Mouse (Mus musculus): ENCODE data around the gene Zfp692. TPM values are rescaled to one million over a fixed set of nuclear protein-coding genes. Genes with fewer than 3 reads are reported as not detected.
"Not testable (repeated sequence)": the region's sequence is repeated elsewhere in the genome, so short reads cannot be mapped to it uniquely, and the experiment has no call there.

The Zfp692 gene
- polyA plus RNA-seq, 1 experiment from 2014 or later: 25.0 TPM

- no peaks in the 10 kb centered on the region for H3K27me3 ChIP-seq
- ChIA-PET CTCF (no interaction called here), POLR2A (no interaction called here)
- DNase-seq (ENCODE audit: low read depth, low spot score) (no peak), ATAC-seq (no peak)
- no peak for TF ChIP-seq CTCF (IDR thresholded peaks at IDR 0.05)
- in situ Hi-C loops (cut with MboI; ENCODE audit: low pct_unique_long_range_greater_than_20kb): no loop called here
These were observed 46.8 kb downstream of the Zfp692 start for GRCm38 (mm10) chr11:58353709-58354108.

GRCm38 (mm10) chr11:58354476-58354875 lies 47.6 kb downstream of the Zfp692 start:
- no peak for TF ChIP-seq CTCF (IDR thresholded peaks at IDR 0.05)
- POLR2A ChIA-PET: no interaction called here
- no peaks in the 10 kb centered on the region for H3K27me3 ChIP-seq
- DNase-seq (ENCODE audit: low read depth, low spot score): no peak
- ATAC-seq: no peak
- CTCF ChIA-PET: no interaction called here
- in situ Hi-C loops (cut with MboI; ENCODE audit: low pct_unique_long_range_greater_than_20kb): no loop called here

GRCm38 (mm10) chr11:58354927-58355326 lies 48.1 kb downstream of the Zfp692 start:
- in situ Hi-C loops (cut with MboI; ENCODE audit: low pct_unique_long_range_greater_than_20kb): no loop called here
- H3K27me3 ChIP-seq: no peaks in the 10 kb centered on the region
- no peak for DNase-seq (ENCODE audit: low read depth, low spot score)
- ChIA-PET POLR2A (no interaction called here), CTCF (no interaction called here)
- TF ChIP-seq CTCF (IDR thresholded peaks at IDR 0.05): no peak
- ATAC-seq: no peak

- POLR2A ChIA-PET: no interaction called here
- no peak for DNase-seq (ENCODE audit: low read depth, low spot score)
- in situ Hi-C loops (cut with MboI; ENCODE audit: low pct_unique_long_range_greater_than_20kb): no loop called here
These were observed 50.2 kb downstream of the Zfp692 start for GRCm38 (mm10) chr11:58357042-58357441.

GRCm38 (mm10) chr11:58357844-58358534 lies 51.1 kb downstream of the Zfp692 start:
- no peaks in the 10 kb centered on the region for H3K27me3 ChIP-seq
- in situ Hi-C loops (cut with MboI; ENCODE audit: low pct_unique_long_range_greater_than_20kb): no loop called here
- DNase-seq (ENCODE audit: low read depth, low spot score) (no peak), ATAC-seq (no peak)
- ChIA-PET CTCF (interaction anchor here (0.9 to 1.7 kb wide), 2 partner anchors 17 to 25 kb away, joined by 3 to 5 read pairs; no protein-coding TSS in a partner anchor), POLR2A (no interaction called here)
- no peak for TF ChIP-seq CTCF (IDR thresholded peaks at IDR 0.05)

More at GRCm38 (mm10) chr11:58357042-58357441, 50.2 kb downstream of the Zfp692 start:
- TF ChIP-seq CTCF (IDR thresholded peaks at IDR 0.05): no peak
- CTCF ChIA-PET: no interaction called here
- H3K27me3 ChIP-seq: no peaks in the 10 kb centered on the region
- ATAC-seq: no peak

GRCm38 (mm10) chr11:58362562-58362961 lies 55.7 kb downstream of the Zfp692 start:
- in situ Hi-C loops (cut with MboI; ENCODE audit: low pct_unique_long_range_greater_than_20kb); H3K27me3 ChIP-seq; POLR2A ChIA-PET; CTCF ChIA-PET; DNase-seq (ENCODE audit: low read depth, low spot score); ATAC-seq: not testable (repeated sequence)

Other genes with a start within 250 kb of the Zfp692 start
- gene Gm12248, start 213.9 kb upstream of the Zfp692 start, polyA plus RNA-seq (2021): not detected
- gene Cnot8, start 202.9 kb upstream of the Zfp692 start, polyA plus RNA-seq (2021): 61.6 TPM
- gene Gemin5, start 138.5 kb upstream of the Zfp692 start, polyA plus RNA-seq (2021): 23.7 TPM
- gene Mrpl22, start 135.4 kb upstream of the Zfp692 start, polyA plus RNA-seq (2021): 56.1 TPM
- gene Igtp, start 107.5 kb upstream of the Zfp692 start, polyA plus RNA-seq (2021): 16.1 TPM
- gene Irgm2, start 107.5 kb upstream of the Zfp692 start, polyA plus RNA-seq (2021): 8.3 TPM
- gene 4930438A08Rik, start 32.3 kb upstream of the Zfp692 start, polyA plus RNA-seq (2021): not detected
- gene Zfp672, start 23.3 kb downstream of the Zfp692 start, polyA plus RNA-seq (2021): 23.1 TPM
- 55.4 TPM for gene Sh3bp5l, start 23.7 kb downstream of the Zfp692 start, polyA plus RNA-seq (2021)
- gene Lypd8, start 72.0 kb downstream of the Zfp692 start, polyA plus RNA-seq (2021): not detected
- 13.8 TPM for gene 1810065E05Rik, start 114.0 kb downstream of the Zfp692 start, polyA plus RNA-seq (2021)
- 0.04 TPM for gene Gm12253, start 125.5 kb downstream of the Zfp692 start, polyA plus RNA-seq (2021)
- not detected for gene Lypd9, start 145.9 kb downstream of the Zfp692 start, polyA plus RNA-seq (2021)
- 0.05 TPM for gene Olfr30, start 155.2 kb downstream of the Zfp692 start, polyA plus RNA-seq (2021)
- 0.03 TPM for gene Olfr332, start 185.5 kb downstream of the Zfp692 start, polyA plus RNA-seq (2021)
- gene Olfr331, start 195.5 kb downstream of the Zfp692 start, polyA plus RNA-seq (2021): not detected
- gene Olfr330, start 227.8 kb downstream of the Zfp692 start, polyA plus RNA-seq (2021): not detected
- not detected for gene Olfr329-ps, start 239.4 kb downstream of the Zfp692 start, polyA plus RNA-seq (2021)
- gene Olfr328, start 248.6 kb downstream of the Zfp692 start, polyA plus RNA-seq (2021): not detected